Mouse (Mus musculus) bone marrow macrophage, adult 2 months (primary cell): Measurements from ENCODE around the gene Brd7.

Experiments
- CTCF ChIP-seq: IDR thresholded peaks from 2 replicates; pipeline ENCODE4 v1.5.1; 2012; ENCODE audit warnings: low read depth, mild to moderate bottlenecking, low read length, moderate library complexity
- POLR2A ChIP-seq: IDR thresholded peaks from 2 replicates; pipeline ENCODE4 v1.6.1; 2012; ENCODE audit warnings: mild to moderate bottlenecking, low read depth, low read length, borderline replicate concordance

DNA sequence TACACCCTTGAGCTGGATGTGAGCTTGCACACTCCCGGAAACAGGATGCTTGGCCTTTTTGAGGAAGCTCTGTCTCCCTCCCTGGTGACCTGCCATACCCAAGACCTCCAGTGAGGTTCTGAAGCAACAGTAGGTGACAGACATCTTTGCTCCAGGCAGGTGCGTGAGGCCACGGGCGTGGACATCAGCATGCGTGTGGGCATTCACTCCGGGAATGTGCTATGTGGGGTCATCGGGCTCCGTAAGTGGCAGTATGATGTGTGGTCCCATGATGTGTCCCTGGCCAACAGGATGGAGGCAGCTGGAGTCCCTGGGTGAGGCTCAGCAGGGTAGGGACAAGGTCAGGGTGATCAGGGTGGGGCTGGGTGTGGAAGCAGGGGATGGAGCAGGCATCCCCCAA is 46.7 kb downstream of the Brd7 start:
- TF ChIP-seq CTCF = no peak
- no peak for TF ChIP-seq POLR2A
